23 mouse cellular contexts compared by ENCODE assay signal in genomic region chr5:90881021-90881420, GRCm38 (mm10). TPM values are rescaled to one million over a fixed set of nuclear protein-coding genes. Genes with fewer than 3 reads are reported as not detected.
DNase-seq lines count a peak whose midpoint lies in the region; ATAC-seq and TF ChIP-seq lines count a peak whose summit lies in the region.
"Had no signal": no experiment of that assay in that cellular context is flagged by ENCODE, and none has a peak within 500 bp of the region (broad histone marks: within the 10 kb centered on the region; RNA-seq: fewer than 3 reads in every experiment).

No protein-coding gene starts in this region.

- peak; percentile 36 for DNase-seq in gastrocnemius, adult 2 months
- no peak for DNase-seq in gastrocnemius, adult 8-10 months (ENCODE audit: low spot score in 2 of 2)
- DNase-seq in kidney, postnatal 4 days, result no peak
- peak; percentile 86 for DNase-seq in adipocyte (ENCODE audit: low spot score)
- DNase-seq in fat pad, adult 2 months (ENCODE audit: extremely low read depth, low read depth, low spot score), result peak; percentile 73
- DNase-seq in thymus, adult 2 months, result no peak
- DNase-seq: cerebellum, adult 9-11 months; kidney, postnatal 14 days; left cerebral cortex, postnatal 4 days; liver; thymus, postnatal 25 days had no signal

- intact Hi-C loops in gastrocnemius, adult 2 months (cut with DNase I), result no loop called here

- no peaks in the 10 kb centered on the region for H3K9me3 ChIP-seq in kidney, embryonic 15.5 days (replicated peaks)
- H3K9me3 ChIP-seq: embryonic facial prominence, embryonic 12.5 days had no signal

- TF ChIP-seq POLR2A in thymus, adult 2 months (IDR thresholded peaks at IDR 0.05; ENCODE audit: control insufficient read depth, extremely low read depth, insufficient read depth, low read length, poor library complexity), result no peak

- no peaks in the 10 kb centered on the region for H3K27me3 ChIP-seq in kidney, embryonic 15.5 days
- H3K27me3 ChIP-seq in thymus, adult 2 months (ENCODE audit: control insufficient read depth, insufficient read depth, low read length), result no peaks in the 10 kb centered on the region
- H3K27me3 ChIP-seq: embryonic facial prominence, embryonic 12.5 days; hindbrain, embryonic 13.5 days had no signal

- no peak overlapping the region for H3K4me3 ChIP-seq in gastrocnemius, adult 2 months
- no peak overlapping the region for H3K4me3 ChIP-seq in kidney, embryonic 15.5 days (replicated peaks)
- no peak overlapping the region for H3K4me3 ChIP-seq in thymus, adult 2 months (ENCODE audit: control insufficient read depth, insufficient read depth, low read length)
- H3K4me3 ChIP-seq: embryonic facial prominence, embryonic 12.5 days; heart, adult 2 months; hindbrain, embryonic 13.5 days; left cerebral cortex, adult 2 months had no signal

- no peaks in the 10 kb centered on the region for H3K36me3 ChIP-seq in kidney, embryonic 15.5 days
- H3K36me3 ChIP-seq in thymus, adult 2 months (ENCODE audit: control insufficient read depth, insufficient read depth, low read length), result no peaks in the 10 kb centered on the region
- H3K36me3 ChIP-seq: embryonic facial prominence, embryonic 12.5 days; hindbrain, embryonic 13.5 days had no signal

- no peaks in the 10 kb centered on the region for H3K4me1 ChIP-seq in kidney, embryonic 15.5 days
- H3K4me1 ChIP-seq in thymus, adult 2 months (replicated peaks; ENCODE audit: control insufficient read depth, insufficient read depth, low read length), result no peaks in the 10 kb centered on the region
- H3K4me1 ChIP-seq: embryonic facial prominence, embryonic 12.5 days; hindbrain, embryonic 13.5 days had no signal

- H3K27ac ChIP-seq in gastrocnemius, adult 2 months, result no peak overlapping the region
- H3K27ac ChIP-seq in kidney, embryonic 15.5 days, result 0 out of 2 replicates have a peak overlapping the region, but pooled peaks have one; percentile 38
- H3K27ac ChIP-seq in thymus, adult 2 months (ENCODE audit: control insufficient read depth, insufficient read depth, low read length), result no peak overlapping the region
- H3K27ac ChIP-seq: embryonic facial prominence, embryonic 12.5 days; heart, adult 2 months; hindbrain, embryonic 13.5 days; left cerebral cortex, adult 2 months had no signal

- no peak for ATAC-seq in kidney, embryonic 15.5 days (replicated peaks; ENCODE audit: low FRiP score)
- ATAC-seq in monocyte, adult 5-6 weeks (replicated peaks; ENCODE audit: insufficient number of reproducible peaks, low FRiP score, low TSS enrichment, poor library complexity, severe bottlenecking), result no peak
- ATAC-seq: forebrain, embryonic 16.5 days; inflammation-experienced regulatory T-cells, adult 6 months; midbrain, embryonic 16.5 days had no signal

- no peak overlapping the region for H3K4me2 ChIP-seq in kidney, embryonic 15.5 days
- H3K4me2 ChIP-seq: embryonic facial prominence, embryonic 12.5 days; hindbrain, embryonic 13.5 days had no signal

- TF ChIP-seq CTCF in gastrocnemius, adult 2 months (IDR thresholded peaks at IDR 0.05), result no peak
- no peak for TF ChIP-seq CTCF in thymus, adult 2 months (IDR thresholded peaks at IDR 0.05; ENCODE audit: borderline replicate concordance, control insufficient read depth, extremely low read depth, insufficient read depth, low read length, poor library complexity)

- no peak overlapping the region for H3K9ac ChIP-seq in kidney, embryonic 15.5 days
- H3K9ac ChIP-seq: embryonic facial prominence, embryonic 12.5 days; hindbrain, embryonic 13.5 days had no signal

- WGBS in kidney, embryonic 15.5 days, result 86% methylated on average over 4 of the region's 4 CpGs
- WGBS in thymus, adult 2 months, result 95% methylated on average over 4 of the region's 4 CpGs

RNA-seq across cellular contexts. Expression of gene Cxcl1, which starts 10.0 kb away (rescaled TPM):
- under 1 TPM in 1 of 2 experiments, not detected in 1; 0.26 TPM for total RNA-seq in gastrocnemius, adult 2 months (2021)
- total RNA-seq in gastrocnemius, adult 8-10 months (2022), result not detected
- 0.65 and 0.77 TPM in 2 replicates for polyA plus RNA-seq in kidney, embryonic 15.5 days (2015; fragmentation: Nextera tagmentation; extraction: Ambion mirVana)
- polyA plus RNA-seq in thymus, adult 2 months (2012; rRNA removed), result 4.2 and 5.4 TPM in 2 replicates
- total RNA-seq in monocyte, adult 5-6 weeks (2017), result 1.4 TPM in 1 of 3 replicates, not detected in the others
- polyA plus RNA-seq: forebrain, embryonic 16.5 days; hindbrain, embryonic 13.5 days; inflammation-experienced regulatory T-cells, adult 6 months; midbrain, embryonic 16.5 days had no signal

RNA-seq across cellular contexts. Expression of gene Cxcl2, which starts 22.6 kb away (rescaled TPM):
- not detected for total RNA-seq in gastrocnemius, adult 2 months (2021)
- total RNA-seq in gastrocnemius, adult 8-10 months (2022), result not detected
- not detected in 2 replicates for polyA plus RNA-seq in kidney, embryonic 15.5 days (2015; fragmentation: Nextera tagmentation; extraction: Ambion mirVana)
- polyA plus RNA-seq in thymus, adult 2 months (2012; rRNA removed), result 18.0 and 23.5 TPM in 2 replicates
- 33.2 to 79.5 TPM (median 56.2 TPM) in 3 replicates for total RNA-seq in monocyte, adult 5-6 weeks (2017)
- total RNA-seq: heart, adult 2 months; left cerebral cortex, adult 2 months; left cerebral cortex, postnatal 4 days had no signal
- polyA plus RNA-seq: C2C12; cortical plate, adult 2 months; embryonic facial prominence, embryonic 12.5 days; forebrain, embryonic 16.5 days; heart, embryonic 16.5 days; hindbrain, embryonic 13.5 days had no signal

RNA-seq across cellular contexts. Expression of gene Mthfd2l, which starts 49.9 kb away (rescaled TPM):
- 1 to 10 TPM; 6.5 to 6.7 TPM for total RNA-seq in gastrocnemius, adult 2 months (2021)
- 1 to 10 TPM; 6.8 to 8.0 (median 7.4) TPM for total RNA-seq in gastrocnemius, adult 8-10 months (2022)
- polyA plus RNA-seq in kidney, embryonic 15.5 days (2015; fragmentation: Nextera tagmentation; extraction: Ambion mirVana), result 47.1 and 61.2 TPM in 2 replicates
- 23.5 and 32.5 TPM in 2 replicates for polyA plus RNA-seq in thymus, adult 2 months (2012; rRNA removed)
- total RNA-seq in monocyte, adult 5-6 weeks (2017), result 7.7 to 11.1 TPM (median 9.7 TPM) in 3 replicates

Comparison
In these comparisons a context has a peak if more than half of its experiments do, and no peak if none do; other contexts are left out.
1. DNase-seq: peak in gastrocnemius, adult 2 months (single experiment), adipocyte (single experiment) and fat pad, adult 2 months (single experiment); none in gastrocnemius, adult 8-10 months (0 of 2), kidney, postnatal 4 days (0 of 2) and thymus, adult 2 months (single experiment).
2. RNA of gene Cxcl2, which starts 22.6 kb away (total RNA-seq): 33.2 to 79.5 TPM in monocyte, adult 5-6 weeks; not detected in gastrocnemius, adult 2 months and not detected in gastrocnemius, adult 8-10 months; every median in the first group is over 10 times any median in the second.